Mouse (Mus musculus) neutrophil, adult 5-6 weeks (primary cell): Measurements from ENCODE around the gene Dnase1l1. TPM values are rescaled to one million over a fixed set of nuclear protein-coding genes. Genes with fewer than 3 reads are reported as not detected.

Source experiments
- ATAC-seq: fragments of 151-379, 151-347 bp; 2 replicates; pipeline ENCODE4 v1.8.0; 2017; ENCODE audit warnings: mild to moderate bottlenecking, moderate TSS enrichment; ENCODE audit not compliant: insufficient number of reproducible peaks, poor library complexity, low FRiP score, severe bottlenecking; ENCODE audit errors: extremely low read depth
- total RNA-seq: library from RNA; stranded (forward); fragments of 200-1000 nt; gene quantifications from 2 replicates; pipeline ENCODE4 v1.2.3, GENCODE M21; 2017

Gene Dnase1l1
- total RNA-seq = 31.2 and 32.5 TPM in 2 replicates

- ATAC-seq = peak; percentile 55
These were observed at the start of gene Dnase1l1, which contains the start of gene Taz for GRCm38 (mm10) chrX:74281732-74282394. Gene Dnase1l1 (minus strand): TSS chrX:74282337. Gene Taz (plus strand): TSS chrX:74281912.

- ATAC-seq = no peak
These were observed 48.2 kb upstream of the Dnase1l1 start for GRCm38 (mm10) chrX:74330166-74330930.

- no peak for ATAC-seq
These were observed 47.1 kb upstream of the Dnase1l1 start for GRCm38 (mm10) chrX:74329215-74329671.

- ATAC-seq = peak; percentile 55; the same call in 1 of the 2 replicates
These were observed 46.6 kb upstream of the Dnase1l1 start, which contains the start of gene Plxna3 for GRCm38 (mm10) chrX:74328725-74329161. Gene Plxna3 (plus strand): TSS chrX:74329066.

- peak; percentile 97 for ATAC-seq
These were observed 30.7 kb upstream of the Dnase1l1 start, which contains the start of gene Fam50a for GRCm38 (mm10) chrX:74312540-74313464. Gene Fam50a (plus strand): TSS chrX:74313033.

GRCm38 (mm10) chrX:74304867-74305700 lies 22.9 kb upstream of the Dnase1l1 start, which contains the start of gene Gdi1:
Gene Gdi1 (plus strand): TSS chrX:74304998.
- ATAC-seq = peak; percentile 76

- ATAC-seq = peak; percentile 51
These were observed 17.6 kb upstream of the Dnase1l1 start for GRCm38 (mm10) chrX:74299721-74300120.

- ATAC-seq = no peak
These were observed 16.2 kb upstream of the Dnase1l1 start for GRCm38 (mm10) chrX:74298348-74298747.

- peak; percentile 100 for ATAC-seq
These were observed 14.7 kb upstream of the Dnase1l1 start, which contains the start of gene Atp6ap1 for GRCm38 (mm10) chrX:74296538-74297448. Gene Atp6ap1 (plus strand): TSS chrX:74297097.

- no peak for ATAC-seq
These were observed 11.3 kb upstream of the Dnase1l1 start for GRCm38 (mm10) chrX:74293431-74293830.

- ATAC-seq = no peak
These were observed 928 bp upstream of the Dnase1l1 start for GRCm38 (mm10) chrX:74283092-74283437.

GRCm38 (mm10) chrX:74282395-74283091 lies 406 bp upstream of the Dnase1l1 start:
- ATAC-seq = peak; percentile 92

- no peak for ATAC-seq
These were observed 951 bp downstream of the Dnase1l1 start for GRCm38 (mm10) chrX:74281041-74281731.

GRCm38 (mm10) chrX:74277916-74278315 lies 4.2 kb downstream of the Dnase1l1 start:
- peak; percentile 44 for ATAC-seq

- no peak for ATAC-seq
These were observed 8.5 kb downstream of the Dnase1l1 start for GRCm38 (mm10) chrX:74273422-74274322.
